Mouse (Mus musculus) adrenal gland, postnatal 36 days (tissue): ENCODE data around the gene Gm6096. TPM values are rescaled to one million over a fixed set of nuclear protein-coding genes. Genes with fewer than 3 reads are reported as not detected.

Source experiments
- total RNA-seq, 2 experiments: library from RNA; stranded (reverse); gene quantifications; 2 replicates each; pipeline ENCODE4 v1.2.3; 2021

Gm6096 gene
- total RNA-seq, 2 experiments from 2014 or later = not detected

Other genes starting within 250 kb of the Gm6096 start
- not detected for gene Scgb2b27, start 237.1 kb upstream of the Gm6096 start, total RNA-seq
- not detected for gene Scgb1b27, start 229.6 kb upstream of the Gm6096 start, total RNA-seq
- not detected for gene Scgb1b30, start 155.6 kb upstream of the Gm6096 start, total RNA-seq
- gene Wtip, start 117.8 kb upstream of the Gm6096 start, total RNA-seq = 10 to 100 TPM; 24.6 to 29.1 TPM
- gene Uba2, start 81.4 kb upstream of the Gm6096 start, total RNA-seq = 10 to 100 TPM; 74.8 to 76.1 TPM
- gene Pdcd2l, start 54.4 kb upstream of the Gm6096 start, total RNA-seq = 10 to 100 TPM; 21.8 to 23.9 TPM
- 100 to 1,000 TPM; 373 to 429 TPM for gene Gpi1, start 20.7 kb upstream of the Gm6096 start, total RNA-seq
- 10 to 100 TPM; 57.4 to 79.6 TPM for gene 4931406P16Rik, start 62.5 kb downstream of the Gm6096 start, total RNA-seq
- 100 to 1,000 TPM; 105 to 121 TPM for gene Lsm14a, start 142.3 kb downstream of the Gm6096 start, total RNA-seq